Mouse (Mus musculus) mouse trophoblast stem cell (cell line): ENCODE data around the gene Spg21.

ENCODE experiments used
- in situ Hi-C, 2 experiments: fragments of 300-500 bp; cut with MseI, MboI; formaldehyde crosslinking; loops; 2 replicates in 1 of 2; 3 replicates in 1 of 2; pipeline ENCODE4 v1.15.1; 2025

Gene Spg21

DNA sequence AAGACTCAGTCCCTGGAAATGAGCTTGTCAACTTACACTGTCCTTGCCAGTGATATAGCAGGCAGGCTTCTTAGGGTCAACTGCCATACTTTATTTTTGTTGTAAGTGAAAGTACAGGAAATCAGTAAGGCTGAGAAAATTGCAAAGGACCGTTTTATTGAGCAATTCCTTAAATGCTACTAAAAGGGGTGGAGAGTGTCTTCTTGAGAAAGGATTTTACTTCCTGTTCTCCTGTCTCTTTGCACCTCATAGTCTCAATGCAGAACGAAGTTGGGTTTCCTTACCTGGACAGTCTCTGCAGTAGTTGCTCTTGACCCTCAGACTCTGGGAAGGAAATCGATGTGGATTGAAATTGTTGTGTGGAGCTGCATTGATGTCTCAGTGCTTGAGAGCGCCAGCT is 12.0 kb downstream of the Spg21 start:
- in situ Hi-C loops: no loop called here

DNA sequence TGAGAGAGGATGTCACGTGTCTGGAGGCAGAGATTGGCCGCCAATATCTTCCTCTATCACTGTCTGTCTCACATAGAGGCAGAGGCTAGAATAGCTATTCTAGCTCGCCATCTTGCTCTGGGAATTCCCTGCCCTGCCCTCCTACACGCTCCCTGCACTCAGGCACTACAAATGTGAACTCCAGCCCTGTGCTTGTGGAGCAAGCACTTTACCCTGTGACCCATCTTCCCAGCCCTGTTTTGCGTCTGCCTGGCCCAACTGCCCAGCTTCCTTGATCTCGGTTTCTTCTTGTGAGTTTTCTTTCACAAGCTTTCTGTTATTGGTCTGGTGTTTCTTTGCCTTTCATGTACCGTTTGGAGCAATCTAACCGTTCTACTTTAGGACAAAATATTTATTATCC is 18.4 kb downstream of the Spg21 start:
- in situ Hi-C loops: no loop called here

DNA sequence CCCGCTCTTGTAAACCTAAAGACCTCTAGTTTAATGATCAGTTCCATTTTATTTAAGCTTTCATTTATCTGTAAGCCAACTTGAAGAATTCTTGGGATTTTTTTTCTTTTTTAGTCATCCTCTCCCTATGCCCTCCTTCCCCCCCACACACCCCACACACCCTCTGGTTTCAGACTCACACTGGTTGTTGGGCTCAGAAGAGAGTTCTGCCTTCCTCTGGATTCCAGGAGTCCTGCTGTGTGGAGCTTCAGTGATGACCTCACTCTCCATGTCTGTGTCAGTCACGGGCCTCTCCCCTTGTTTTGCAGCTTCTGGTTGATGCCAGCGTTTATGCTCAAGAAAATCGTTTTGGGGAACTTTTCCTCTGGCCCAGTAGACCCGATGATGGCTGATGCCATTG is 19.3 kb downstream of the Spg21 start:
- in situ Hi-C loops: no loop called here

DNA sequence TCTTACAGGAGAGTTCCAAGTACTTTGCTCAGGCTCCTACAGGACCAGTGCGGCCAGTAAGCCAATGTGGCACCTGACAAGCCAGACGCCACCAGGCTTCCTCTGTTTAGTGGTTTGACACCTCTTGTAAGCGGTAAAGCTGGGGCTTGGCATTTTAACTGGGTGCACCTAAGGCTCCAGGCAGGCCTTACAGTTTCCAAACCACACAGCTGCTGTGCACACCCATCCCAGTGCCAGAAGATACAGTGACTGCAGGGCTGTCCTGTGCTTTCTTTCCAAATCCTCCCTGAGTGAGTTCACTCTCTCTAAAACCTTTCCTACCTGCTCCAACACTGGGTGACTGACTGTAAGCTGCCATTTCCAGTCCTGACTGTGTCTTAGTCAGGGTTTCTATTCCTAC is 30.7 kb downstream of the Spg21 start:
- in situ Hi-C loops: no loop called here

DNA sequence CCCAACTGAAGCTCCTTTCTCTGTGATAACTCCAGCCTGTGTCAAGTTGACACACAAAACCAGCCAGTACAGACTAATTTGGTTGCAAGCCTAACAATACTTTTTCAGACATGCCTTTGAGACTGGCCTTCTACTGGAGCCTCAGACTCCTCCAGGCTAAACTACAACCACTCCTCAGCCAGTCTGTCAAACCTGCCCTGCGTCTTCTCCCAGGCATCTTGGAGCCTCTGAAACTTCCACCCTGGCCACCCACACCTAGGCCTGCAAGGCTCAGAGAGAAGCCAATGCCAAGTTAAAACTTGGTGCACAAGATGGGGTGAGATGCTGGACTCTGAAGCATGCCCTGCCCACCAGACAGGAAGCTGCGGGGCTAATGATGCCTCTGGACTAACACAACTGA is 31.6 kb downstream of the Spg21 start:
- in situ Hi-C loops: no loop called here

DNA sequence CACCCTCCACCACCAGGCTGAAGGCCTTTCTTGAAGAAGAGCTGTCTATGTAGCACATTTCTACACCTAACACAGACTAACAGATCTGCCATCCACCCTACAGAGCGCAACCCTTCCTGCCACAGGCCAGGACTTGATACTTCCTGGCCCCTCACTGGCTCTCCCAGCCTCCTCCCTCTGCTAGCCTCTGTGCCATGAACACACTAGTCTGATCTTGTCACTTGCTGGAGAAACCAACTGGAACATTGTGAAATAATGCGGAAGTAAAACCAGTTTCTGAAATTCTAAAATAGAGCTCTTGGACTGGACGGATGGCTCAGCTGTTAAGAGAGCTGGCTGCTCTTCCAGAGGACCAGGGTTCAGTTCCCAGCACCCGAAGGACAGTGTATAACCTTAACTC is 32.1 kb downstream of the Spg21 start:
- in situ Hi-C loops: no loop called here

DNA sequence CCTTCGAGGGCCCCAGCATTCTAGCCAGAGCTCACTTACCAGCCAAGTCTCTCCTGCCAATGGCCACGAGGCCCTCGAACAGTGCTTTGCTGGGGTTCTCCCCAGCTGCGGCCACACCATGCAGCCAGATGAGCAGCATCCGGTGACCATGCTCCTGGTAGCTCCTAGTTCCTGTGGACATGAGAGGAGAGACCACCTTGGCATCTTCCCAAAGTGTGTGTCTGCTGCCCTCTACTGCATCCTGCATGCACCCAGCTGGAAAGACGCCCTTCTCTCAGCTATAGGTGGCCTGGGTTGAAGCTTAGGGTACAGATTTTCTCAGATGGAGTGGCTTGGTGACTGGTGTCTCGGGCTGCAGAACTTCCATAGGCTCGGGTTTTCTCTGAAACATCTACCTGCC is 41.4 kb downstream of the Spg21 start:
- in situ Hi-C loops: no loop called here

DNA sequence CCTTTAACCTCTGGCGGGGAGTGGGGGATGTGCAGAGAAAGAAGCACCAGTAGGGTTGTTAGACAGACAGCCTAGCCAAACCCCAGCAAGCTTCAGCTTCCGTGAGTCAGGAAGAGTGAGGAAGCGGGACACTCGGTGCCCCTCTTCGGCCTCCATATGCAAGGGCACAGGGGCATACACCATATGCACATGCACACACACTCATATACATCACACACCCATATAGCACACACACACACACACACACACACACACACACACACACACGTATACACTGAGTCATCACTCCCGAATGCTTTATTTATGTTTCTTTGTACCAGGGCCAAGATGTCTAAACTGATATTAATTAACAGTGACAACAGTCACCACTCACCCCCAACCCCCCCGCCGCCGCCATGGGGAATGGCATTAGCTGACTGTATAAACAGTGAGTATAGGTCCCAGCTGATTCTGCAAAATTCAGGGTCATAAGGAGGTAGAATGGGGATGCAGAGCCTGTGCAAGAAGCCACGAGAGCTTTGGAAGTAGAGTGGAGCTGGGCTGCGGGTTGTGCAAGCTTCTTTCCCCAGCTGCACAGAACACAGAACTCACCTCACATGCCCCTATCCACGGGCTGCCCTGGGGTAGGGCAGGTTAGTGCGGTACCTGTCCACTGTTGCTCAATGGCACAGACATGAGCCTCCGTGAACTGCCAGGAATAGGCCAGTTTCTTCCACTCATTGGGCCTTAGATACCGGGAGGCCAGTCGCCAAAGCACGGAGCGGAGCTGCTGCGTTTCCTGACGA is 42.2 kb downstream of the Spg21 start:
- in situ Hi-C loops: no loop called here

DNA sequence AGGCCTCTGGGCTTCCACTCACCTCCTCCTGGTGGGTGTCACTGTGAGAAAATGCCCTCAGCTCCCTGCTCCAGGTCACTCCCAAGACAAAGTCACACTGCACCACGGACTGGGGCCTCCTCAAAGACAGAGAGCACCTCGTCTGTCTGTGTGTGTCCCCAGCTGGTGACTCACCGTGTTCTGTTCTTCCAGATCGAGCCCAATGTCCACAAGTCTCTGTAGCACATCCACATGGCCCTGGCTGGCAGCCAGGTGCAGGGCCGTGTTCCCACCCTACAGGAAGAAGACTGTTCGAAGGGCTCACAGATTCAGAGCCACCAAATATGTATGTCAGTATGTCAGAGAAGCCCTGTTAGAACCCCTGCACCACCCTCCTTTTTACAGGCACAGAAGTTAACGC is 47.7 kb downstream of the Spg21 start:
- in situ Hi-C loops: no loop called here

DNA sequence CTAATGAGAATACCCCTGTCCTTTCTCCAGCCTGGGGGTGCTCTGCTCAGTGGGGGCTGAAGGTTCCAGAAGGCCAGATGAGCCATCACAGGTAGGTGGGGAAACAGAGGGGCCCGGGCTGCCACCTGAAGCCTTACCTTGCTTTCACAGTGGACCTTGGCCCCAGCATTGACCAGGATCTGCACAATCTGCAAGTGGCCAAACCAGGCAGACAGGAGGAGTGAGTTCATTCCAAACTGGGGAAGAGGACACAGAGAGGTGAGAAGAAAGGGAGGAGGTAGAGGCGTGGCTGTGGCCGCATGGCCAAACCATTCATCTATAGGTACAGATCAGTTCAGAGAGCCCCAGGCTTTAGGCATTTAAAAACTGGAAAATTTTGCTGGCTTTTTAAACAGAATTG is 51.8 kb downstream of the Spg21 start:
- in situ Hi-C loops: no loop called here

DNA sequence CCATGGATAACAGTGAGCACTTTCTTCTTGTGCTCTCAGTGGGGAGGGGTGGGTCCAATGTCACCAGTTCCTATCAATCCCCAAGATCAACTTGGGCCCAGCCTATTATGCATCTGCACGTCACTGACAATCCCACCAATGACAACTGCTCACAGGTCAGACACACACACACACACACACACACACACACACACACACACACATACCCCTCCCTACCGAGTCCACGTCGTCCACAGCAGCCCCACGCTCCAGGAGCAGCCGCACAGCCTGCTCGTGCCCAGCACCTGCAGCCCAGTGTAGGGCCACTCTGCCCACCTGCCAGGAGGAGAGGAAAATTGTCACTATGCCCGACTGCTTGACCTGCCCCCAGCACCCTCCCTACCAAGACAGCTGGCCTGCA is 53.7 kb downstream of the Spg21 start:
- in situ Hi-C loops: no loop called here

DNA sequence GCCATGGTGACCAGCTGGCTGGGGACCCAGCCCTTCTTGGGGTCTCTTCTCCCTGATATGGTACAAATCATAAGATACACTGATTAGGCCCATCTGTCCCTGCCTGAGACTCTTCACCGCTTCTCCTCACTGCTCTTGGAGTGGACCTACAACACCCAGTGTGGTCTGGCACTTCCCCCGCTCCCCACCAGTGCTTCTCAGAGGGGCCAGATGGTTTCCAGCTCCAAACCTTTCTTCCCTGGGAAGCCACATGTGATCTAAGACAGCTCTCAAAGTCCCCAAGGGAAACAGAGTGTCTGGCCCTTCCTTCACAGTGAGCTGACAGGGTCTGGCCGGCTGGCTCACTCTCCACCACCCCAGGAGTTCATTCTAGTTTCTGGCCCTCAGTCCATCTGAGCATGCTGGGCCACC is 54.1 kb downstream of the Spg21 start:
- in situ Hi-C loops: no loop called here

DNA sequence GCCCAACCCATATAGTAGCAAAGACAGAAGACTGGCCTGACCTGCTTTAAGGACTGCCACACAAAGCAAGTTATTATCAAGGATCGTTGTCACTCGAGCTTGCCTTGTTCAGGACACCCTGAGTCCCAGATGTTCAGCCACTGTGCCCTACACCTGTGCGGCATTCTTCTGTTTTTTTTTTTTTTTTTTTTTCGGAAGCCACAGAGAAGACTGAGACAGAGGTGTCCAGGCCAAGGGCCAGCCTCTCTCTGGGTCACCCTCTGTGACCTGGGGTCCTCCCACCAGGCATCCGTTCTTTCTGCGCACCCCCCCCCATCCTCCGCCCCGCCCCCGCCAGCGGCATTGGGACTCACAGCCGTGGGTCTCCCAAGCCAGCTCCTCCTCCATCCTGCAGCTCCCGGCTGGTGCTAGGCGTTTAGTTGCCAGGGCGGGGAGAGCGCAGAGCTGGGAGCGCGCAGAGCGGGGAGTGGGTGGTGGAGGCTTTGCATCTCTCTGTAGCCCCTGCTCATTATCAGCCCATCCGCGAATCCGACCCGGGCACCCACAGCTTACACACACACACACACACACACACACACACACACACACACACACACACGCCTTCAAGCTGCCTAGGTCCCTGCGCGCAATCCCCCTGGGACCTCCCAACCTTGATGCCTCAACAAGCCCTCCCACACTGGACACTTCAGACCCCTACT is 59.2 kb downstream of the Spg21 start, which contains the start of gene Ankdd1a:
TSS of gene Ankdd1a (minus strand) at position 387 of the 698 bp plus-strand sequence.
- in situ Hi-C loops: loop anchor here in 1 of 2 experiments (5.0 kb wide), 1 partner anchor 62 kb away; the partner anchor contains the start of gene Plekho2

DNA sequence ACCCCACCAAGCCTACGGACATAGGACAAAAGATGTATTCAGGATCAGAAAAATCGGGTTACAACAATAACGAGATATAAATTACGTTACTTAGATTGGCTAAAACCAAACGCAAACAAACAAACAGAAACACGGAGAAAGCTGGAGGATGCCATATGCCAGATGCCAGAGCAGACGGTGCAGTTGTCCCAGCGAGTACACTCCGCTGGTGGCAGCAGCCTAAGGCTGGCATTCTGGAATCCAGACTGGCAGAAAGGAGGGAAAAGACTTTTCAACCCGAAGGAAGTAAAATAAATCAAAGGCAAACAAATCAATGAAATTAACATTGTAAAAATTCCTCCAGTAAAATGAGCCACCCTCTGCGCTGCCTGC is 59.7 kb downstream of the Spg21 start:
- in situ Hi-C loops: loop anchor here in 1 of 2 experiments (5.0 kb wide), 1 partner anchor 62 kb away; the partner anchor contains the start of gene Plekho2

DNA sequence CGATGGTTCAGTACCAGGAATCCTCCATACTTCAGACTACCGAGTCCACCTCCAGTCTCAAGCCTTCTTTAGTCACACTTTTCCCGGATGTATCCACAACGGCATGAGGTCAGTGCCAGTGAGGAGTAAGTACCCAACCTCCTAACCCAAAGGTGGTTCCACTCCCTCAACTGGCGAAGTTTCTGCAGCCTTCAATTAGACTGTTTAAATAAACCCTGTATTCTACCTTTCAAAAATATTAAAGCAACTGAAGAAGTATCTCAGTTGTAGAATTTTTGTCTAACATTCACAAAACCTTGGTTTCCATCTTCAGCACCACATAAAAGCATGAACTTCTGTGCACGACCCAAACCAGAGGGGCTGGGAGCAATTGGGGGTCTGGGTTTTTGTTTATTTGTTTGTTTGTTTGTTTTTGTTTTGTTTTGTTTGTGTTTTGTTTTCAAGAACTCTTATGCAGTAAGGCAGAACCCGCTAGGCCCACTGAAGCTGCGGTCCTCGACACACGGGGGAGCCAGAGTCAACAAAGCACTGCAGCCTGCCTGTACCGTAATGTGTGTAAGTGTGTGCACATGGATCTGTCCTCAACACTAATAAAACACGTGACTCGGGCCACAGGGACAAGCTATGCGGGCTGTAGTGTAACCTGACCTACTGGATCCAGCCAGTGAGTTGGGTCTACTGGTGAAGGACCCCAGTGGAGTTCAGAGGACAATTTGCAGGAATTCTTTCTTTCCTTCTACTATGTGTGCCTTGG is 63.0 kb downstream of the Spg21 start:
- in situ Hi-C loops: loop anchor here in 1 of 2 experiments (5.0 kb wide), 1 partner anchor 59 kb away; the partner anchor contains the start of gene Plekho2

DNA sequence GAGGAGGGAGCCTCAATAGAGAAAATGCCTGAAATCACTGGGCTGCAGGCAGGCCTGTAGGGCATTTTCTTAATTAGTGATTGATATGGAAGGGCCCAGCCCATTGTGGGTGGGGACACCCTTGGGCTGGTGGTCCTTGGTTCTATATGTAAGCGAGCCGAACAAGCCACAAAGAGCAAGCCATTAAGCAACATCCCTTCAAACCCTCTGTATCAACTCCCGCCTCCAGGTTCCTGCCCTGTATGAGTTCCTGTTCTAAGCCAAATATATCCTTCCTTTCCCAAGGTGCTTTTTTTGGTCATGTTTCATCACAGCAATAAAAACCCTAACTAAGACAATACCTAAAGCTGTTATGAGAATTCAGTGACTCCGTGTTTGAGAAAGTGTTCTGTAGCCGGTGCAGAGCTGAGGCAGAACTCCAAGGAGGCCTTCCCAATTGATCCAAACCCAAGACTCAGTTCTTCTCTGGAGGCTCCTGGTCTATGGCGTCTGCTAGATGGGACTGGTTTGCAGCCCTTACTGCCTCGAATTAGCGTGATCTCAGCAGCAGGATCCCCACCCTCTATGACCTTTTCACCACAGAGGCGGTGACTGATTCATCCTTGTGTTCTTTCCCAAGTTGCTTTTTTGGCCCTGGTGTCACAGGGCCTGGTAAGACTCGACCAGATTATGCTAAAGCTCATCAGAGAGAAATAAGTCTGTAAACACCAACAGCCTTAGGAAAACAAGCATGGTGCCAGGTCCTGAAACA is 64.9 kb downstream of the Spg21 start:
- in situ Hi-C loops: loop anchor here in 1 of 2 experiments (5.0 kb wide), 1 partner anchor 52 kb away; no protein-coding TSS in a partner anchor

DNA sequence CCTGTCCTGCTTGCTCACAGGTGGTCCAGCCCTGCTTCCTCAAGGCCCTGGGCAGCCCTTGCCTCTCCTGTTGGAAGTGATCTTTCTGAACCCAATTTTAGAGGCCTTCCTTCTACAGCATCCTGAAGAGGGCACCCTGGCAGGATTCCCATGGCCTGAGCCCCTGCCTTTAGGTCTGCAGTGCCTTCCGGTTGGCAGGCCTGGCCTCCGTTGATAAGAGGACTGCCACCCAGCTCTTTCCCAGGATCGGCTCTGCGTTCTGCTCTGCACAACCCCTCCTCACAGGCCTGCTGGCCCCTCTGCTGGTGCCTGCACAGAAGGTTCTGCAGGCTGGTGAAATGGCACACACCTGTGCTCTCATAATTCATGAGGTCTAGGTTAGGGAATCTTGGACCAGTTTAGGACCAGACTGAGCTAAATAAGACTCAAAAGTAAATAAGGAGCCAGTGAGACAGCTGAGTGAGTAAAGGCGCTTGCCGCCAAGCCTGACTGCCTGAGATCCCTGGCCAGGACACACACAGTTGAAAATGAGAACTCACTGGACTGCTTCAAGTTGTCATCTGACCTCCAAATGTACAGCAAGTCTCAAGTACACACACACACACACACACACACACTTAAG is 67.8 kb downstream of the Spg21 start:
- in situ Hi-C loops: loop anchor here in 1 of 2 experiments (5.0 kb wide), 1 partner anchor 49 kb away; no protein-coding TSS in a partner anchor

DNA sequence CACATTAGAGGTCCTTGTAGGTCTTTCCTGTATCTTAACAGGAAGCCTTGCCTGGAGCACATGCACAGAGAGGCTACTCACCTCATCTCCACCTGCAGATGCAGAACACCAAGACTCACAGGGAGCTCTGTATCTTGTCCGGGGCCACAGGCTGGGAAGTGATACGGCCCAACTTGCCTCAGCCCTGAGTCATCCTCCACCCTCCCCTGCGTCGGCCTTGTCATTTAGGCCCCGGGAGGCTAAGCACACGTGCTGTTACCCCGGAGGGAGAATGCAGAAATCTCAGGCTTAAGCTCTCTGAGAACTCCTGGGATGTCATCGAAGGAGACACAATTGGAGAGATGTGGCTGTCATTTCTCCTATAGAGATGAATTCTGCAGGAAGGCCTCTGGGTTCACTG is 68.9 kb downstream of the Spg21 start:
- in situ Hi-C loops: loop anchor here in 1 of 2 experiments (5.0 kb wide), 1 partner anchor 48 kb away; no protein-coding TSS in a partner anchor

DNA sequence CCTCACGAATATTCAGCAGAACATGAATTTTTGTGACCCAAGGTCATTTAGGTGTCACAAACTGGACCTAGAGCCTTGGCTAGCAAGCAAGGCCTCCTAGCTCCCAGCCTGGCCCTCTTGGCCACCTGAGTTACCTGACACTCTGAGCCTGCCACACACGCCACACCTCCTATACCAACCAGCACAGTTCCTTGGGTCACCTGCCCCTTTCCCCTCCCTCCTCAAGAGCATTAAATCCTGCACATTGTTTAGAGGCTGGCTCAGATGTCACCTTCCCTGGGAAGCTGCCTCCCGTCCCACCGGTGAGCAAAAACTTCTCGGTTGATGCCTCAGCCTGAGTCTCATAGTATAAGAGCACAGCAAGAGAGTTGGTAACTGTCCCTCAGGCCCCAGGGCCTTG is 70.5 kb downstream of the Spg21 start:
- in situ Hi-C loops: no loop called here

DNA sequence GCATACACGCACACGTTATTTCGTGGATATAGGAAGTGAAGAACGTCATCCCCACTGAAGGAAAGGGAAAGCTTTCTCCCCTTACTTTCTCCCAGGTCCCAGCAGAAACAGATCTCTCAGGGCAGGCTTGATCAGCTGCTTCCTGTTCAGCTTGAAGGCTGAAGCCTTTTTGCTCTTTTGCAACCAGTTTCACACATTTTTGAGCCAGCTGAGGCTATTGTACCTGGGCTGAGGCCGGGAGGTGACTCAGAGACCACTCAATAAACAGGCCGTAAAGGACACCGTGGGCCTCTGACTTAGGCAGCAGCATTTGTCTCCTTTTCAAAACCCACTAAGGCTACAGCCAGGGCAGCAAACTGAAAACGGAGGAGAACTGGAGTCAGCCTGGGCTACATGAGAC is 72.2 kb downstream of the Spg21 start:
- in situ Hi-C loops: no loop called here

DNA sequence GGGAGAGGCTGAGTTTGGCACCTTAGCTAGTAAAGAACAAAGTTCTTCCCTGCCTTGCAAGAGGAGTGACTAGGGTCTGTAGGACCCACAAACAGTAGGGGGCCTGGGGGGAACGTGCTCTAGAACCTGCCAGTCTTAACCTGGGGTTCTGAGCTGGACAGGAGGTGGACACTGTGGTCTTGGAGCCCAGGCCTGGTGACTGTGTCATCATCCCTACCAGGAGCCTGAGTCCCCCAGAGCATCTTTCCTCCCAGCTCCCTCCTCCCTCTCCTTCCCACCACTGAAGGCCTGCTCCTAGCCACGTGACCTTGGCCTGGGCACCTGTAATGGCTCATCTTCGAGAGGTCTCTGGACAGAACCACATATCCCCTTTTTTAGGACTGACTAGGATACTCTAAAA is 73.4 kb downstream of the Spg21 start:
- in situ Hi-C loops: no loop called here
